Mouse (Mus musculus) limb, embryonic 11.5 days (tissue): ENCODE measurements at regions not wholly inside any gene's neighbourhood (a gene's known extent, or its start where the extent isn't known, plus 50 kb on each side); places are given as distances from the start of the nearest gene placed in this dataset.

Experiments
- ATAC-seq: fragments of 200-750 bp; cut with Nextera tagmentation; 2 replicates; pipeline ENCODE4 v1.8.0; 2017; ENCODE audit warnings: low read depth; ENCODE audit not compliant: insufficient number of reproducible peaks, low FRiP score, low TSS enrichment
- DNase-seq: peaks from one replicate; pipeline ENCODE4 v3.0.0-alpha.2; 2015; ENCODE audit warnings: low spot score
- H3K27ac ChIP-seq: fragments of 300-500 bp; sonication (generic); replicated peaks from 2 replicates; pipeline ENCODE4 v1.5.1; 2014; ENCODE audit warnings: low read depth, mild to moderate bottlenecking, low read length
- H3K27me3 ChIP-seq: fragments of 300-500 bp; sonication (generic); 2 replicates; pipeline ENCODE4 v1.6.1; 2014; ENCODE audit warnings: mild to moderate bottlenecking, low read length, mixed read lengths; ENCODE audit not compliant: control insufficient read depth, insufficient read depth
- H3K36me3 ChIP-seq: fragments of 300-500 bp; sonication (generic); 2 replicates; pipeline ENCODE4 v1.6.1; 2014; ENCODE audit warnings: mild to moderate bottlenecking, low read length, moderate library complexity, mixed read lengths; ENCODE audit not compliant: control insufficient read depth, insufficient read depth
- H3K4me1 ChIP-seq: fragments of 300-500 bp; sonication (generic); 2 replicates; pipeline ENCODE4 v1.6.1; 2014; ENCODE audit warnings: low read length, mixed read lengths; ENCODE audit not compliant: control insufficient read depth, insufficient read depth
- H3K4me2 ChIP-seq: fragments of 300-500 bp; sonication (generic); 2 replicates; pipeline ENCODE4 v1.6.1; 2014; ENCODE audit warnings: low read depth, mild to moderate bottlenecking, moderate library complexity; ENCODE audit not compliant: severe bottlenecking
- H3K4me3 ChIP-seq: fragments of 300-500 bp; sonication (generic); 2 replicates; pipeline ENCODE4 v1.5.1; 2014; ENCODE audit warnings: low read depth, low read length
- H3K9ac ChIP-seq: fragments of 300-500 bp; sonication (generic); 2 replicates; pipeline ENCODE4 v1.6.1; 2014; ENCODE audit warnings: mild to moderate bottlenecking, low read length
- H3K9me3 ChIP-seq: fragments of 300-500 bp; sonication (generic); 2 replicates; pipeline ENCODE4 v1.6.1; 2016; ENCODE audit warnings: low read length; ENCODE audit not compliant: control insufficient read depth
- WGBS: fragments of 180-500 bp; shearing (Covaris S2); extraction: QIAGEN DNeasy Blood & Tissue Kit; methylation state at CpG from one replicate; pipeline ENCODE4 v1.1.7; 2014; 5-methylcytosine and 5-hydroxymethylcytosine counted together

DNA sequence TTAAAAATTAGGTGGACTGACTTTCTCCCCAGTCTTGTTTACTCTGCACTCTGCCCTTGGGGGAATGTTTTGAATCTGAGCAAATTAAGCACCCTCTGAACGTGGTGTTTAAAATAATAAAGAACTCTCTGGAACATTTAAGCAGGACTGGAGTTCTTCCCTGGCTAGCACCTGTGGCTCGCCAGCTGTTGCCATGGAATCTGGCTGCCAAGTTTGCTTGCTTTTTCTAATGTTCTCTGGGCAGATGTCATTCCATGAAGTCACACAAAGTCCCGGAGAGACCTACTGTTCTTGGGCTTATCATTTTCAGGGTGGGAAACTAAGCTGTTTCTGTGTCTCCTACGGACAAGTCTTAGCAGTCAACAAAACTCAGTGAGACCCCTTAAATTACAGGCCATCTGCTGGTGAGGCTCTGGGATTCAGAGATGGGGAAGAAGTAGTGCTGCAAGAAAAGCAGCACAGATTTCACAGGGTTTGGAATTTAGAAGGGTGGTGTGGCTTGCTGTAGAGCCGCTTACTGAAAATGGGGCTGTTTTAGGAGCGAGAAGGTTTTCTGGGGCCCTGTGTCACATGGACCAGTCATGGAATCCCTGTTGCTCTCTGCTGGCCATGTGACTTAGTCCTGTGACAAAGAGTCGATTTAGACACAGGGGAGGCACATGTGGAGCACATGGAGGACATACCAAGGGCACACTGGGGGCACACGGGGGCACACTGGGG, 98.7 kb downstream of the Gas1 start:
- peaks cover 6% of the 10 kb centered on the region; the same call in 1 of the 2 replicates for H3K4me1 ChIP-seq
- no peaks in the 10 kb centered on the region for H3K27me3 ChIP-seq
- no peak overlapping the region for H3K27ac ChIP-seq
- no peaks in the 10 kb centered on the region for H3K36me3 ChIP-seq
- no peaks in the 10 kb centered on the region for H3K9me3 ChIP-seq
- WGBS = 78% methylated on average over 8 of the region's 8 CpGs
- DNase-seq = no peak
- no peak overlapping the region for H3K4me3 ChIP-seq
- no peak overlapping the region for H3K4me2 ChIP-seq
- no peak overlapping the region for H3K9ac ChIP-seq
- ATAC-seq = no peak

DNA sequence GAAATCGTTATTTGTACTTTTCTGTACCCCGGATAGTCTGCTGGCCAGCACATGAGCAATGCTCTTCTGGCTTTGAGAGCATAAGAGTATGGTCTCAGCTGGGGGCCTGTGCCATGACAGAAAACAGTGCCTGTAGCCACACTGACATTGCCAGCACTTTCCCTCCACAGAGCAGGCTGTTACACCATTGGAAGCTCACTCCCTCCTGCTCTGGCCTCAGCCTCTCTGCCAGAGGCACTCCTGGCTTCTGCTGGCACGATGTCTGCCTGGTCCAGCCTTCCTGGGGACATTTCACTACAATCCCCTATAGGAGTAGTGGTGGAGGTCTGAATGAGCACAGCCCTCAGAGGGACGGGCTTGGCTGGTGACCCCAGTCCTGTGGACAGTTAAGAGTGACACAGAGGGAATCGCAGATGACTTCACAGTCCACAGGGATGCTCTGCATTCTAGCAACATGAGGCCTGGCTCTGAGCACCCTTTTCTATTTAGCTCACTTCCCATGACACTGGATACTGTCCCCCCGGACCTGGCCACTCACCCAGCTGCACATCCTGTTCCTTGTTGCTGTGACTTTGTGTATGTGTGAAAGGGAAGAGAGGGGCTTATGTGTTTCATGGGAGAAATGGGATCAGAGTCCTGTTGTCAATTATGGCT, 100.9 kb downstream of the Gas1 start:
- H3K27me3 ChIP-seq = no peaks in the 10 kb centered on the region
- 0 out of 2 replicates have a peak overlapping the region, but pooled peaks have one; percentile 33 for H3K27ac ChIP-seq
- no peak for DNase-seq
- no peak overlapping the region for H3K4me2 ChIP-seq
- WGBS = 59% methylated on average over 6 of the region's 6 CpGs
- no peak overlapping the region for H3K4me3 ChIP-seq
- ATAC-seq = no peak
- peaks cover 15% of the 10 kb centered on the region for H3K4me1 ChIP-seq
- H3K9ac ChIP-seq = no peak overlapping the region
- H3K9me3 ChIP-seq = no peaks in the 10 kb centered on the region
- H3K36me3 ChIP-seq = no peaks in the 10 kb centered on the region

DNA sequence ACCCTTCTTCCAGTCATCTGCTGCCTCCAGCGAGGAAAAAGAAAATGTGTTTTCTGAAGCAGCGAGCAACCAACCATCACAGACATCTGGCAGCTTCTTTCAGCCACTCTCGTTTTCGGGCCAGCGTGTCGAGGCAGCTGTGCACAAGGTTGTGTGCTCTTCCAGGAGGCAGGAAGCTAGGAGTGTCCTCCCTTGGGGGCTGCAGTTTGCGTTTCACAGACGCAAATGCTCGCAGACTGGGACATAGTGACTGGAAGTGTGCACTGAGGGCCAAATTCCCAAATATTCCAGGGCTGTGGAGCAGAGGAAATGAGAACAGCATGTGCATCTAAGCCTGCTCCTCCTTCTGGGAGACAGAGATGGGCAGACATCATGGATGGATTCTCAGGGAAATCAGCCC, 105.6 kb downstream of the Gas1 start:
- no peaks in the 10 kb centered on the region for H3K27me3 ChIP-seq
- DNase-seq (no peak), ATAC-seq (no peak)
- H3K4me3 ChIP-seq = no peak overlapping the region
- no peak overlapping the region for H3K4me2 ChIP-seq
- H3K4me1 ChIP-seq = peaks cover 20% of the 10 kb centered on the region
- H3K27ac ChIP-seq = peak overlapping the region; percentile 44; the same call in 1 of the 2 replicates
- H3K9me3 ChIP-seq = no peaks in the 10 kb centered on the region
- WGBS = 36% methylated on average over 9 of the region's 9 CpGs
- no peaks in the 10 kb centered on the region for H3K36me3 ChIP-seq
- H3K9ac ChIP-seq = no peak overlapping the region

DNA sequence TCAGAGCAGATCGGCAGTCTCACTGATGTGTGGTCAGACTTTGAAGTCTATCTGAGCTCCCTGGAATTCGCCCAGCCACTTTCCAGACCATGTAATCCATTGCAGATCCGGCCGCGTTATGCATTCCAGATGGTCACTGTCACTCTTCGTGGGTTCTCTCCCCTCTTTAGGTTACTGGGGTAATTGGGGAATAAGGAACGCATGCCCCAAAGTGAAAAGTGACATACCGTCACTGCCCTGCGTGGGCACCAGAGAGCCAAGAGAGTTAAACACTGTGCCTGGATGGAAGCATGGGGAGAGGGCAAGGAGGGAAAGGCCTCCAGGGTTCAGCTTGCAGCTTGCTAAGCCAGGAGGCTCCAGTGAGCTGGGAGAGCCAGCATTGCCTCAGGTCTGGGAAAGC, 108.0 kb downstream of the Gas1 start:
- ATAC-seq (peak; percentile 75), DNase-seq (peak; percentile 80)
- Histone ChIP-seq H3K27me3 (no peaks in the 10 kb centered on the region), H3K36me3 (no peaks in the 10 kb centered on the region), H3K27ac (peak overlapping the region; percentile 38), H3K4me3 (no peak overlapping the region), H3K9me3 (no peaks in the 10 kb centered on the region), H3K4me1 (peaks cover 19% of the 10 kb centered on the region), H3K4me2 (no peak overlapping the region), H3K9ac (no peak overlapping the region)
- 12% methylated on average over 9 of the region's 9 CpGs for WGBS

DNA sequence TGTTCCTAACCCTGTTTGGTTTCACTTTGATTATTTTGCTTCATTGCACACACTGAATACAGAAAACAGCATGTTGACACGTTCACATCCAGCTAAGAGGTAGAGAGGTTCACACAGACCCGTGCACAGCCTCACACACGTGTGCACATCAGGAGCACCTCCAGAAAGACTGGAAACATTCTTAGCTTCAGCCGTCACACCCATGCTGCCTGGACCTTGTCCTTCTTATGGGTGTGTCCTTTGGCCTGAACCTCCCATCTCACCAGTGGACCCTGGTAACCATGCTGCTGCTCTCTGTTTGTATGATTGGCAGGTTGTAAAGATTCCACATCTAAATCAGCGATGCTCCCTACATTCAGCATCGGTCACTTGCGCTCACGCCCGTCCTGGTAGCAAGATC, 109.8 kb downstream of the Gas1 start:
- Histone ChIP-seq H3K9me3 (no peaks in the 10 kb centered on the region), H3K27me3 (no peaks in the 10 kb centered on the region), H3K36me3 (no peaks in the 10 kb centered on the region), H3K4me2 (no peak overlapping the region), H3K4me3 (no peak overlapping the region), H3K27ac (no peak overlapping the region), H3K4me1 (peaks cover 14% of the 10 kb centered on the region), H3K9ac (no peak overlapping the region)
- ATAC-seq (no peak), DNase-seq (no peak)
- 90% methylated on average over 9 of the region's 9 CpGs for WGBS

DNA sequence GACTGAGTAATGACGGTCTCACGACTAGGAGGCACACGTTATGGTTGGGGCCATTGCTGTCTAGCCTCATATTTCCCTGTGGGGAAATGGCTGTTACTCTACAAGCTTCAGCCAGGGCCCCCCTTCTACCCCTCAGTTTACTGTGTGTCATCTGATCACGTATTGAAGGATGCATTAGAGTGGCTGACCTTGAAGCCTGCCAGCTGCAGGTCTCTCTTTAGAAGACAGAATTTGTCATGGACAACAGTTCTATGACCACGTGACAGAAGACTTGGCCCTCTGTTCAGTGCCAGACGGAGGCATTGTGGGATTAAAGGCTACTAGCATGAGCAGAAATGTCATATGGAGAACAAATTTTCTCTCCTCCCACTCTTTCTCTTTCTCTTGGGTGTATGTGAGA, 115.6 kb downstream of the Gas1 start:
- 76% methylated on average over 6 of the region's 6 CpGs for WGBS
- Histone ChIP-seq H3K4me3 (no peak overlapping the region), H3K9ac (no peak overlapping the region), H3K4me1 (peaks cover 13% of the 10 kb centered on the region; the same call in 1 of the 2 replicates), H3K27me3 (no peaks in the 10 kb centered on the region), H3K36me3 (no peaks in the 10 kb centered on the region), H3K4me2 (no peak overlapping the region), H3K27ac (no peak overlapping the region), H3K9me3 (no peaks in the 10 kb centered on the region)
- no peak for ATAC-seq
- DNase-seq = no peak

DNA sequence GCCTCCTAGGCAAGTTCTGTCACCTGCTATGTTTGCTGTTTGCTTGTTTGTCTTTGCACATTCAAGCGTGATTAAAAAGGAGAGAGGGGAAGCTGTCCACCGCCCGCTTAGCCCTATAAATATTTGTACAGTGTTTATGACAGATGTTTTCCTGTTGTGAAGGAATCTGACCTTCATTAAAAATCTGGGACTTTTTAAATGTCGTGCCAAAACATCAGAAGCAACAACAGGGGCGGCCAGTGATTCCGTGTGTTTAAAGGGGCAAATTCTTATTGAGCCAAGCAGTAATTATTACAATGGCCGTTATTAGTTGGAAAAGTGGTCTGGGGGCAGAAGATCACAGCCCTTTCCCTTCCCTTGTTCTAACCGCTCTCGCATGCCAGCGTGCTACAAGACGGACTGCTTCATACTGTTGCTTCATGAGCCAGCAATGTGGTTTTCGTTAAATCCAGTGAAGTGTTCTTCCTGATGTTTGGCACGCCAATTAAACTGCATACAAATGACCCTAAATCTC, 119.3 kb downstream of the Gas1 start:
- 10% methylated on average over 13 of the region's 13 CpGs for WGBS
- Histone ChIP-seq H3K4me2 (0 out of 2 replicates have a peak overlapping the region, but pooled peaks have one; percentile 10), H3K9ac (no peak overlapping the region), H3K36me3 (no peaks in the 10 kb centered on the region), H3K27ac (peak overlapping the region; percentile 48), H3K27me3 (no peaks in the 10 kb centered on the region), H3K4me3 (no peak overlapping the region), H3K9me3 (no peaks in the 10 kb centered on the region), H3K4me1 (peaks cover 14% of the 10 kb centered on the region; the same call in 1 of the 2 replicates)
- DNase-seq (peak; percentile 69), ATAC-seq (peak; percentile 65; the same call in 1 of the 2 replicates)

DNA sequence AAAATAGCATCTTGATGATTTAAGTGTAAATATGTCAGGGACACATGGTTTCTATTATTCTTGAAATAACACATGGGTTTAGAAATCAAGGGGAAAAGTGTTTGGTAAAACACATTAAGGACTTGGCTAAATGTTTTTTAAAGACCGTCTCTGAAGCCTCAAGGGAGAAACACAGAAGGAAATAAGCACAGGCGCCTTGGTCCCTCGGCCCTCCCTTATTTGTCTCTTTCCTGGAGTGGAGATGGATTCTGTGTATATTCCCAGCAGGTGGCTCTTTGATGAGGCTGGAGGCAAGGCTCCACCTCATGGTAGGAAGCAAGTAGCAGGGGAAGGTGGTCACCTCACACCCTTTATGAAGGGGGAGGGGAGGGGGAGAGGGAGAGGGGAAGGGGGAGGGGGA, 122.6 kb downstream of the Gas1 start:
- Histone ChIP-seq H3K9ac (no peak overlapping the region), H3K4me1 (peaks cover 17% of the 10 kb centered on the region), H3K9me3 (no peaks in the 10 kb centered on the region), H3K4me3 (no peak overlapping the region), H3K4me2 (no peak overlapping the region), H3K27me3 (no peaks in the 10 kb centered on the region), H3K27ac (no peak overlapping the region), H3K36me3 (no peaks in the 10 kb centered on the region)
- DNase-seq (peak; percentile 51), ATAC-seq (no peak)
- 13% methylated on average over 3 of the region's 3 CpGs for WGBS
